Mouse (Mus musculus) limb, embryonic 11.5 days (tissue): Measurements from ENCODE around the gene Clasp1. TPM values are rescaled to one million over a fixed set of nuclear protein-coding genes. Genes with fewer than 3 reads are reported as not detected.

Experiments used
- ATAC-seq: fragments of 200-750 bp; cut with Nextera tagmentation; 2 replicates; pipeline ENCODE4 v1.8.0; 2017; ENCODE audit warnings: low read depth; ENCODE audit not compliant: insufficient number of reproducible peaks, low FRiP score, low TSS enrichment
- DNase-seq: peaks from one replicate; pipeline ENCODE4 v3.0.0-alpha.2; 2015; ENCODE audit warnings: low spot score
- H3K27ac ChIP-seq: fragments of 300-500 bp; sonication (generic); replicated peaks from 2 replicates; pipeline ENCODE4 v1.5.1; 2014; ENCODE audit warnings: low read depth, mild to moderate bottlenecking, low read length
- H3K27me3 ChIP-seq: fragments of 300-500 bp; sonication (generic); 2 replicates; pipeline ENCODE4 v1.6.1; 2014; ENCODE audit warnings: mild to moderate bottlenecking, low read length, mixed read lengths; ENCODE audit not compliant: control insufficient read depth, insufficient read depth
- H3K36me3 ChIP-seq: fragments of 300-500 bp; sonication (generic); 2 replicates; pipeline ENCODE4 v1.6.1; 2014; ENCODE audit warnings: mild to moderate bottlenecking, low read length, moderate library complexity, mixed read lengths; ENCODE audit not compliant: control insufficient read depth, insufficient read depth
- H3K4me1 ChIP-seq: fragments of 300-500 bp; sonication (generic); 2 replicates; pipeline ENCODE4 v1.6.1; 2014; ENCODE audit warnings: low read length, mixed read lengths; ENCODE audit not compliant: control insufficient read depth, insufficient read depth
- H3K4me2 ChIP-seq: fragments of 300-500 bp; sonication (generic); 2 replicates; pipeline ENCODE4 v1.6.1; 2014; ENCODE audit warnings: low read depth, mild to moderate bottlenecking, moderate library complexity; ENCODE audit not compliant: severe bottlenecking
- H3K4me3 ChIP-seq: fragments of 300-500 bp; sonication (generic); 2 replicates; pipeline ENCODE4 v1.5.1; 2014; ENCODE audit warnings: low read depth, low read length
- H3K9ac ChIP-seq: fragments of 300-500 bp; sonication (generic); 2 replicates; pipeline ENCODE4 v1.6.1; 2014; ENCODE audit warnings: mild to moderate bottlenecking, low read length
- H3K9me3 ChIP-seq: fragments of 300-500 bp; sonication (generic); 2 replicates; pipeline ENCODE4 v1.6.1; 2016; ENCODE audit warnings: low read length; ENCODE audit not compliant: control insufficient read depth
- WGBS: fragments of 180-500 bp; shearing (Covaris S2); extraction: QIAGEN DNeasy Blood & Tissue Kit; methylation state at CpG from one replicate; pipeline ENCODE4 v1.1.7; 2014; 5-methylcytosine and 5-hydroxymethylcytosine counted together
- polyA plus RNA-seq: library from polyadenylated mRNA; unstranded; fragments of >200 nt; fragmentation: Nextera tagmentation; extraction: Ambion mirVana; gene quantifications from 2 replicates; pipeline ENCODE4 v1.2.1, GENCODE M21; 2014

The Clasp1 gene
- polyA plus RNA-seq, 1 experiment from 2014 or later = 68.8 TPM

DNA sequence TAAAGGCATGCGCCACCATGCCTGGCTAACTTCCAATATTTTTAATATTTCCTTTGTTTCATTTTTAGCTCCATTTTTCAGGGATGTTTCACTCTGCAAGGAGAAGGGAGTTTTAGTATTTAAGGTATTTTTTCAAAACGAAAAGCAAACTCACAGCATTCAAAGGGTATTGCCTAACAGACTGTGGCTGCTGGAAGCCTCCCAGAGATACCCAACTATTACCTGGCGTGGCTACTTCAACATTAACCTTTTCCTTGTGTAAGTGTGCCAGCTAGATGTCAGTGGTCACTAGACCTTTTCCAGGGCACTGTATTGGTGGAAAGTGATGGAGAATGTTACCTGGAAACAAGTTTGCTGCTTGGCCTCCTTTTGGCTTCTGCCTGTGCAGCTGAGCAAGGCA is 164.6 kb downstream of the Clasp1 start:
- Histone ChIP-seq H3K27me3 (no peaks in the 10 kb centered on the region), H3K4me2 (no peak overlapping the region), H3K27ac (no peak overlapping the region), H3K9ac (no peak overlapping the region), H3K4me1 (no peaks in the 10 kb centered on the region), H3K9me3 (no peaks in the 10 kb centered on the region), H3K4me3 (no peak overlapping the region), H3K36me3 (peaks cover 9% of the 10 kb centered on the region)
- DNase-seq (no peak), ATAC-seq (no peak)
- 94% methylated on average over 3 of the region's 3 CpGs for WGBS

GRCm38 (mm10) chr1:118554961-118555360 is 166.1 kb downstream of the Clasp1 start:
- Histone ChIP-seq H3K9ac (no peak overlapping the region), H3K4me2 (no peak overlapping the region), H3K36me3 (peaks cover 11% of the 10 kb centered on the region), H3K4me3 (no peak overlapping the region), H3K27ac (no peak overlapping the region), H3K27me3 (no peaks in the 10 kb centered on the region), H3K9me3 (no peaks in the 10 kb centered on the region), H3K4me1 (no peaks in the 10 kb centered on the region)
- no peak for DNase-seq
- 89% methylated on average over 5 of the region's 5 CpGs for WGBS
- ATAC-seq = no peak

DNA sequence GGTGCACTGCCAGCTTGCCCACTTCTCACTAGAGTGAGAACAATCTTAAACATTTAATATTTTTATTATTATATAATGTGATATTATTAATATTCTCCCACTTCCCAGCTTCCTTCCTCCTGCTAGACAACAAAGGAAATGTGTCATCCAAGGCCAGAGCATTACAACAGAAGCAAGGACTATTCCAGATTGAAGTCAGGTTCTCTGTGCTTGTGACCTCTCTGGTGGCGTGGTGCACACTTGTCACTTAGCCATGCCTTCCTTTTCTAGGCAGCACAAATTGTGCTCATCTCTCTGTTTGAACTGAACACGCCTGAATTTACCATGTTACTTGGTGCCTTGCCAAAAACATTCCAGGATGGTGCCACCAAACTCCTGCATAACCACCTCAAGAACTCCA is 170.9 kb downstream of the Clasp1 start:
- DNase-seq (no peak), ATAC-seq (no peak)
- Histone ChIP-seq H3K27ac (no peak overlapping the region), H3K9me3 (no peaks in the 10 kb centered on the region), H3K4me3 (no peak overlapping the region), H3K27me3 (no peaks in the 10 kb centered on the region), H3K4me2 (no peak overlapping the region), H3K4me1 (no peaks in the 10 kb centered on the region), H3K36me3 (peaks cover 18% of the 10 kb centered on the region), H3K9ac (no peak overlapping the region)
- 91% methylated on average over 2 of the region's 2 CpGs for WGBS

GRCm38 (mm10) chr1:118564561-118564960 is 175.7 kb downstream of the Clasp1 start:
- no peak for DNase-seq
- no peak for ATAC-seq
- no peaks in the 10 kb centered on the region for H3K27me3 ChIP-seq
- H3K4me2 ChIP-seq = no peak overlapping the region
- H3K9ac ChIP-seq = no peak overlapping the region
- H3K4me1 ChIP-seq = no peaks in the 10 kb centered on the region
- no peaks in the 10 kb centered on the region for H3K9me3 ChIP-seq
- H3K4me3 ChIP-seq = no peak overlapping the region
- no peak overlapping the region for H3K27ac ChIP-seq
- peaks cover 16% of the 10 kb centered on the region for H3K36me3 ChIP-seq

GRCm38 (mm10) chr1:118567659-118568058 is 178.8 kb downstream of the Clasp1 start:
- Histone ChIP-seq H3K4me3 (no peak overlapping the region), H3K4me2 (no peak overlapping the region), H3K27ac (no peak overlapping the region), H3K4me1 (no peaks in the 10 kb centered on the region), H3K9me3 (no peaks in the 10 kb centered on the region), H3K27me3 (no peaks in the 10 kb centered on the region), H3K9ac (no peak overlapping the region), H3K36me3 (peaks cover 20% of the 10 kb centered on the region)
- DNase-seq (no peak), ATAC-seq (no peak)
- WGBS = 92% methylated on average over 3 of the region's 3 CpGs

- Histone ChIP-seq H3K27me3 (no peaks in the 10 kb centered on the region), H3K4me3 (no peak overlapping the region), H3K36me3 (peaks cover 9% of the 10 kb centered on the region; the same call in 1 of the 2 replicates), H3K9me3 (no peaks in the 10 kb centered on the region), H3K4me2 (no peak overlapping the region), H3K27ac (no peak overlapping the region), H3K9ac (no peak overlapping the region), H3K4me1 (no peaks in the 10 kb centered on the region)
- ATAC-seq (no peak), DNase-seq (no peak)
- WGBS = 93% methylated on average over 2 of the region's 2 CpGs
Observed at GRCm38 (mm10) chr1:118580174-118580702, 191.4 kb downstream of the Clasp1 start.

DNA sequence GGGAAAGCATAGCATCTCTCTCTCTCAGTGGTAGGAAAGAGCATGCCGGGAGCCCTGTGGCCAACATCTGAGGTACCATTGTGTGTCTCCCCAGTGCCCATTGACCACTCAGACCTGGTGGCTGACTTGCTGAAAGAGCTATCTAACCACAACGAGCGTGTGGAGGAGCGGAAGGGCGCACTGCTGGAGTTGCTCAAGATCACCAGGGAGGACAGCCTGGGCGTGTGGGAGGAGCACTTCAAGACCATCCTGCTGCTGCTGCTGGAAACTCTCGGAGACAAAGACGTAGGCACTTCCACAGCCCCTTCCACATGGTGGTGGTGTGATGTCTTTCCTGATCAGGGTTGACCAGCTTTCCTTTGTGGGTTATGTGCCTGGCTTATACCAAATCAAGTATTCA is 192.3 kb downstream of the Clasp1 start:
- DNase-seq (no peak), ATAC-seq (no peak)
- Histone ChIP-seq H3K4me2 (no peak overlapping the region), H3K27me3 (no peaks in the 10 kb centered on the region), H3K9me3 (no peaks in the 10 kb centered on the region), H3K9ac (no peak overlapping the region), H3K36me3 (peaks cover 9% of the 10 kb centered on the region; the same call in 1 of the 2 replicates), H3K27ac (no peak overlapping the region), H3K4me3 (no peak overlapping the region), H3K4me1 (no peaks in the 10 kb centered on the region)
- WGBS = 96% methylated on average over 8 of the region's 8 CpGs

GRCm38 (mm10) chr1:118589721-118590120 is 200.9 kb downstream of the Clasp1 start:
- no peak for ATAC-seq
- DNase-seq = no peak
- no peak overlapping the region for H3K27ac ChIP-seq
- no peak overlapping the region for H3K4me3 ChIP-seq
- H3K4me2 ChIP-seq = no peak overlapping the region
- H3K27me3 ChIP-seq = no peaks in the 10 kb centered on the region
- H3K9ac ChIP-seq = no peak overlapping the region
- peaks cover 6% of the 10 kb centered on the region; the same call in 1 of the 2 replicates for H3K36me3 ChIP-seq
- H3K9me3 ChIP-seq = no peaks in the 10 kb centered on the region
- WGBS = 90% methylated on average over 5 of the region's 5 CpGs
- H3K4me1 ChIP-seq = no peaks in the 10 kb centered on the region

GRCm38 (mm10) chr1:118592933-118593332 is 204.1 kb downstream of the Clasp1 start:
- ATAC-seq (no peak), DNase-seq (no peak)
- 92% methylated on average over 4 of the region's 4 CpGs for WGBS

More at GRCm38 (mm10) chr1:118592933-118593332, 204.1 kb downstream of the Clasp1 start:
- no peak overlapping the region for H3K4me3 ChIP-seq
- H3K9me3 ChIP-seq = no peaks in the 10 kb centered on the region
- H3K9ac ChIP-seq = no peak overlapping the region
- no peaks in the 10 kb centered on the region for H3K4me1 ChIP-seq
- H3K36me3 ChIP-seq = peaks cover 6% of the 10 kb centered on the region; the same call in 1 of the 2 replicates
- H3K27ac ChIP-seq = no peak overlapping the region
- no peak overlapping the region for H3K4me2 ChIP-seq
- H3K27me3 ChIP-seq = no peaks in the 10 kb centered on the region
